Mouse (Mus musculus) gastrocnemius, adult 18-20 months (tissue): ENCODE measurements around the gene Mertk. TPM values are rescaled to one million over a fixed set of nuclear protein-coding genes. Genes with fewer than 3 reads are reported as not detected.
A peak's percentile ranks its signal among the peaks of the same experiment; 100 is the strongest.

Experiments used
- DNase-seq: peaks from one replicate; pipeline ENCODE4 v3.0.0; 2021; ENCODE audit warnings: low spot score
- total RNA-seq, 2 experiments: library from RNA; stranded (reverse); gene quantifications; 2 replicates each; pipeline ENCODE4 v1.2.3; 2021

Mertk gene
- total RNA-seq, 2 experiments from 2014 or later, result 2.2 to 2.8 TPM

- DNase-seq, result no peak
Observed at GRCm38 (mm10) chr2:128719380-128719779, 20.6 kb downstream of the Mertk start.

GRCm38 (mm10) chr2:128722106-128722710, 23.5 kb downstream of the Mertk start:
- DNase-seq, result no peak

DNA sequence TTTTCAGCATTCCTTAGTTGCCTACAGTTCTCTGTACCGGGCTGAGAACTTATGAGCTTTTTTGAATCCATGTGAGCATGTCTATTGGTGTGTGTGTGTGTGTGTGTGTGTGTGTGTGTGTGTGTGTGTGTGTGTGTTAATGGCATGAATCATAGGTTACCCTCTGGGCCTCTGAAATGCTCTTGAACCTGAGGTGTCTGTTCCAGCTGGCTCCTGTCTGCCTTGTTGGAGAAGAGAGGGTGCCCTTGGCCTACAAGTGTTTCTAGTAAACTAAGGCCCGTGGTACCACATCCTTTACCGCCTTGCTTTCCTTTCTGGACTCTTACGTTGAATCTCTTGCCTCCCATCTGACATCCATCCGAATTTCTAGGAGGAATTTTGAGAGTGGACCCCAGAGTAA, 27.3 kb downstream of the Mertk start:
- DNase-seq, result no peak

DNA sequence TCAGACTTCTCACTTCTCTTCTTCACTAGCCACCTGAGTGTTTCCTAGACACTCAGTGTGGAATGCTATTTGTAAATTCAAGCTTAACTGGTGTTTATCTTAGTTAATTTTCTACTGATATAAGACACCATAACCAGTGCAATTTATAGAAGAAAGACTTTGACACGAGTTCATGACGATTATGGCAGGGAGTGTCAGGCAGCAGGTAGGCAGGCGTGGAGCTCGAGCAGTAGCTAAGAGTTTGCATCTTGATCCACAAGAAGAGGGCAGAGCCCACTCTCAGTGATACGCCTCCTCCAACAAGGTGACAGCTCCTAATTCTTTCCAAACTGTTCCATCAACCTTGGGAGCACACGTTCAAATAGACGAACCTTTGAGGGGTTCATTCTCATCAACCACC, 27.9 kb downstream of the Mertk start:
- no peak for DNase-seq

GRCm38 (mm10) chr2:128727552-128727951, 28.8 kb downstream of the Mertk start:
- no peak for DNase-seq

DNA sequence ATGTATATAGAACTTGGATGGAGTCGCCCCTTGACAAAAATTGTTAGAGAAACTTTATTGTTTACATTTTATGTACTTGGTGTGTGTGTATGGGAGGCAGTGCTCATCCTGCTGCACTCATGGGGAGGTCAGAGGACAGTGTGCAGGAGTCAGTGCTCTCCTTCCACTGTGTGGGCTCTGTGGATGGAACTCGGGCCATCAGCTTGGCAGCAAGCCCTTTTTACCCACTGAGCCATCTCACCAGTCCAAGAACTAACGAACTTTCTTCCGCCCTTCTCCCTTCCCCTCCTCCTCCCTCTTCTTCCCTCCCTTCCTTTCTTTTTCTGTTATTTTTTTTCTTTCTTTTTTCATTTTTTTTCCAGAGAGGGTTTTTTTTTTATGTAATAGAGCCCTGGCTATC, 29.3 kb downstream of the Mertk start:
- DNase-seq, result no peak

DNA sequence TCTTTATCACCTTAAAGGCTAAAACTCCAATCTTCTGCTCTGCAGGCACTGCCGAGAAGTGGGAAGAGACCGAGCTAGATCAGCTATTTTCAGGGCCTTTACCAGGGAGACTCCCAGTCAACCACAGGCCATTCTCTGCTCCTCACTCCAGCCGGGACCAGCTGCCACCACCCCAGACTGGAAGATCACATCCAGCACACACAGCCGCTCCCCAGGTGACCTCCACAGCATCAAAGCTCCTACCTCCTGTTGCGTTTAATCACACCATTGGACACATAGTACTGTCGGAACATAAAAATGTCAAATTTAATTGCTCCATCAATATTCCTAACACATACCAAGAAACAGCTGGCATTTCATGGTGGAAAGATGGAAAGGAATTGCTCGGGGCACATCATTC, 30.4 kb downstream of the Mertk start:
- DNase-seq, result no peak

DNA sequence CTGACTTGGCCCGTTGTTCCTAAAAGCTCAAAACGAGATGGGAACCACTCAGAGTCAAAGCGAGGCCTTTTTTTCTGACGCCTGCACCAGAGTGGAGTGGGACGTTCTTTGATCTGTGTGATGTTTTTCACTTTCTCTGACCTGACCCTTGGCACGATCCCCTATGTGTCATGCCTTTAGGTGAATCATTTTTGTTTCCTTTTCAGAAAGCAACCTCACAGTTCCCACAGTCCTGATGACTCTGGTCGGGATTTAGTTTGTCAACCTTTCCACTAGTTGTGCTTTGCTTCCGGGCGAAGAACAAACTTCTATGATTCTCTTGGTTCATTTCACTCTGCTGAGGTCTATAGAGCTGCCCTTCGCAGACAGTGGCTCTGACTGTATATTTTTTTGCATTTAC, 32.8 kb downstream of the Mertk start:
- DNase-seq, result no peak

DNA sequence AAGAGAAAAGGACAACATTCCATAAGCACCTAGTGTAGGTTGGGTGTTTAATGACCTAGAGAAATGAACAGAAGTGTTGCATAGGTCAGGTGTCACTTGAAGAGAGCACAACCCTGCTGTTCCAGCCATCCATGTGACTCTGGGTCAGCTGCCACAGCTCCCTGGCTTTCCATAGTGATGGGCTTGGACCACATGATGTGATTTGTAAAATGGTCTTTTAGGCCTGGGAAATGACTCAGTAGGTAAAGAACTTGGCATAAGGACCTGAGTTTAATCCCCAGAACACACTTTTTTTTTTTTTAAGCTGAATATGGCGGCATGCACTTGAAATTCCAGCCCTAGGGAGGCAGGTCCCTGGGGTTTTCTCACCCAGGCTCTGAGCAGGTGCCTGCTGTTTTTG, 33.2 kb downstream of the Mertk start:
- DNase-seq, result no peak

GRCm38 (mm10) chr2:128735089-128735488, 36.3 kb downstream of the Mertk start:
- no peak for DNase-seq

GRCm38 (mm10) chr2:128737051-128737450, 38.3 kb downstream of the Mertk start:
- DNase-seq, result no peak

DNA sequence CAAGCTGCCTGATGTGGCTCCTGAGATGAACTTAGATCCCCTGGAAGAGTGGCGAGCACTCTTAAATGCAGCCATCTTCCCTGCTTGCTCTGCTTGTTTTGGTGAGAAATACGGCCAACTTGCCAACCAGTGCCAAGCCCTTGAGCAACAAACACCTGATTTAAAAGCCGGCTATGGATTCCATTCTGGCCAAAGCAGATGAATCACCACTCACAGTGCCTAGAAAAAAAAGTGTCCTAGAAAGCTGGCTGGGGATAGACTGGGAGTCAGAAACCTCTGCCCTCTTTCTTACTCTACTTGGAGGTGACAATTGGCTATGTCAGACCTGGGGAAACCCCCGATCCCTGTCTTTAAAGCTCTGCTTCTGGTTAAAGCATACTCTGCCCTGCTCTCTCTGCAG, 39.0 kb downstream of the Mertk start:
- no peak for DNase-seq

DNA sequence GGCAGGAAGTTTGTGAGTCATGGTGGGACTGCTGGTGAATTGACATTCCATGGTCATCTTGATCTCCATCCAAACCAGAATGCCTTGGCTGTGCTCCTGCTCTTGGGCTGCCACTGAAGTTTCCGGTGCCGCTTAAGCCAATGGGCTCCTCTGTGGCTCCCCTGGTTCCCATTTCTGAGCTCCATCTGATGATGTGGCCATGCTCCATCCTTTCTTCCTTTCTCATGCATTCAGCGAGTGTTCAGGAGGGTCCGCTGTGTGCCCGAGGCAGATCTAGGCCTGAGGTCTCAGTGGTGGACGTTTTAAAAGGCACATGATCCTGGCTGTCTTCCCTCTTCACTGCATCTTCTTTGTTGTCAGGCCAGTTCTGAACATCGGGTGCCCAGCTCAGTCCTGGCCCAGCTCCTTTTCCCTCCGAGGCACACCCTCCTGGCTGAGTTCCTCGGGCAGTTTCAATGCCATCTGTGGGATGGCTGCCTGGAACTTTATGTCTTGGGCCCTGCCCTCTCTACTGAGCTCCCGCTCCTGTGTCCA, 40.0 kb downstream of the Mertk start:
- peak; percentile 76 for DNase-seq

GRCm38 (mm10) chr2:128745879-128746620, 47.3 kb downstream of the Mertk start:
- peak; percentile 7 for DNase-seq

DNA sequence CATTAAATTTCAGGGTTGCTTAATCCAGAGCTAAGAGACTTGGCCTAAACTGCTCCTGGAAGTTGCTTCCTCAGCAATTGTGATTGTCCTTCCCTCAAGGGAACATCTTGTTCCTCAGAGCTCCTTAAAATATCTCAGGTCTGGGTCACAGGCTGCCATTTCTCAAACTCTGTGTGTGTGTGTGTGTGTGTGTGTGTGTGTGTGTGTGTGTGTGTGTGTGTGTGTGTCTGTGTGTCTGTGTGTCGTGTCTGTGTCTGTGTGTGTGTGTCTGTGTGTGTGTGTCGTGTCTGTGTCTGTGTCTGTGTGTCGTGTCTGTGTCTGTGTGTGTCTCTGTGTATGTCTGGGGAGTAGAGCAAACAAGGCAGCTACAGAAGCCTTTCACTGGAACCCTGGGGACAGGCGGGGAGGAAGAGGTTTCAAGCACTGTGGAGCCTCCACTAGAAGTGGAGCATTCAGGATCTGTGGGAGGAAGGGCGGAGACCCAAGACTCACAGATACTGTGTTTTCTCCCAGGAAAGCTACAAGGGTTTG, 47.9 kb downstream of the Mertk start:
- DNase-seq, result peak; percentile 39

GRCm38 (mm10) chr2:128747433-128748028, 48.8 kb downstream of the Mertk start:
- peak; percentile 12 for DNase-seq

- DNase-seq, result no peak
Observed at GRCm38 (mm10) chr2:128748171-128748570, 49.4 kb downstream of the Mertk start.

GRCm38 (mm10) chr2:128751030-128751429, 52.3 kb downstream of the Mertk start:
- no peak for DNase-seq

GRCm38 (mm10) chr2:128753295-128753873, 54.6 kb downstream of the Mertk start:
- peak; percentile 15 for DNase-seq

DNA sequence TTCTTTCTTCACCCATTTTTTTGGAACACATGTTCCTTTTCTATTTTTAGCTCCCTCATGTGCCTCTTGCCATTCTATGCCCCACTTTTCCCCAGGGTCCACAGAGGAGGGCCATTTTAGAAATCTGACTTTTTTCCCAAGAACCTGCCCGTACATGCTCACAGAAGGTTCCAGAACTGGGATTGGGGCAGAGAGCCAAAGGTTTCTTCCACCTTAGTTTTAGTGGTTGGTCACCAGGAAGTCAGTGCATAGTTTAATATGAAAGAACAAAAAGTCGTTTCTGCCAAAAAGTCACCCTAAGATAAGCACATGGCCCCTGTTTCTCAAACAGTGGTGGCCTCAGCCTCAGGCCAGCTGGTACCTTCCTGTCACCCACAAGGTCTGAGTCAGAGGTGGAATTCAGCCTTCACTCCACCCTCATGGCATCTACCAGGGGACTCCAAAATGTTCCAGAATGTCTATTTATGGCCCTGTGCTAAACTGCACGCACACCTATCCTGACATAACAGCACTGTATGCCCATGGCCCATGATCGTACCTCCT, 56.5 kb downstream of the Mertk start:
- DNase-seq, result no peak

DNA sequence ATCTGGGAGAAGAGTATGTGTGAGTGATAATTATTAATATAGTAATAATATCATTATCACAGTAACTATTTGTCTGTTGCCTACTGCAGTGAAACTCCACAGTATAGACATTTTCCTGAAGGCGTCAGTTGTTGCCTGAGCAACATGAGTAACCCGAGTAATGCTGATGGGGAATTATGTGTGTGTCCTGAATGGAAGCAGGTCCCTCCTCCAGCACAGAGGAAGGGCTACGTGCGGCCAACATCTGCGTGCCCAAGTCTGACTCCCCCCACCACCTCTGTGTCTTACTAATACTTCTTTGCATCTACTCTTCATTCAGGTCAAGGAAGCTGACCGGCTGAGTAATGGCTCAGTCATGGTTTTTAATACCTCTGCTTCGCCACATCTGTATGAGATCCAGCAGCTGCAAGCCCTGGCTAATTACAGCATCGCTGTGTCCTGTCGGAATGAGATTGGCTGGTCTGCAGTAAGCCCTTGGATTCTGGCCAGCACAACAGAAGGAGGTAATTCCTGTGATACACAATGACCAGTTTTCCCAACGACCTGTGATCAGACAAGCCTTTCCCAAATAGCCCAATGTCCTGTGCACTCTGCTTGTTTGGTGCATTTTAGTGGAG, 60.1 kb downstream of the Mertk start:
- DNase-seq, result no peak
